Mouse (Mus musculus) liver, adult 2 months (tissue): ENCODE results near the gene Gm15319.
"Not testable (repeated sequence)": the region's sequence is repeated elsewhere in the genome, so short reads cannot be mapped to it uniquely, and the experiment has no call there.

Experiments used
- CTCF ChIP-seq: fragments of 200-500 bp; IDR thresholded peaks from 2 replicates; pipeline ENCODE4 v1.5.1; 2011; ENCODE audit warnings: low read depth, low read length, control low read depth
- POLR2A ChIP-seq: fragments of 200-500 bp; IDR thresholded peaks from 2 replicates; pipeline ENCODE4 v1.6.1; 2011; ENCODE audit warnings: low read length, control low read depth; ENCODE audit not compliant: insufficient read depth; ENCODE audit errors: extremely low read depth

DNA sequence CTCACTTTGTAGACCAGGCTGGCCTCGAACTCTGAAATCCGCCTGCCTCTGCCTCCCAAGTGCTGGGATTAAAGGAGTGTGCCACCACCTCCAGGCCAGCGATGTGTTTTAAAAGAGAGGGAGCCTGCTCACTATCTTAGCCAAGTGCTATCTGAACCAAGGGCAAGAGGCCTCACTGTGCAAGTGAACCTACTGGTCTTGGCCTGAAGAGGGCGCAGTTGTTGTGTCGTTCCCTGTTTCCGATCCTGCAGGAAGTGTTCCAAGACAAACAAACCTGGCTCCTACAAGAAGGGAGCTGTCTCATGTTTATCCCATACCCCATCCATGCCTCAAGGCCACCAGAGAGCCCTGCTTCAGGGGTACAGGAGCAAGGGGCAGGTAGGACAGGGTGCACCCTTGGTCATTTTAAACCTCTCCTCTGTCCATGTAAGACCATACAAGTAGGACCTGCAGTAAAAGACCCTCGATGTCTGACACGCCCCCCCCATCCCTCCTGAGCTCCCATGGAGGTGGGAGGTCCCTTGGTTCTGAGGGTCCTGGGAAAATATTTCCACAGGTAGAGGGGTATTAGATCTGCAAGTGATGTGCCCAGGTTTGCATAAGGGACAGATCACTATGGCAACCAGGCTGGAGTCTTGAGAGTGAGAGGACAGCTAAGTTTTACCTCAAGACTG is 24.2 kb upstream of the Gm15319 start:
- not testable (repeated sequence) for TF ChIP-seq CTCF, POLR2A
